Mouse (Mus musculus): ENCODE results near the gene Zbtb43.
A peak's percentile ranks its signal among the peaks of the same experiment; 100 is the strongest.

Zbtb43 gene

GRCm38 (mm10) chr2:33454816-33455215 is 13.5 kb downstream of the Zbtb43 start:
- no peak for DNase-seq (ENCODE audit: low spot score in 2 of 2)

- DNase-seq (ENCODE audit: low spot score in 2 of 2), result no peak
Measured at GRCm38 (mm10) chr2:33453476-33453875, 14.9 kb downstream of the Zbtb43 start.

GRCm38 (mm10) chr2:33452721-33453120 is 15.6 kb downstream of the Zbtb43 start:
- DNase-seq (ENCODE audit: low spot score in 2 of 2), result no peak

- peak in 1 of 2 experiments; percentile 52 for DNase-seq (ENCODE audit: low spot score in 2 of 2)
Measured at GRCm38 (mm10) chr2:33452140-33452539, 16.2 kb downstream of the Zbtb43 start.

- no peak for DNase-seq (ENCODE audit: low spot score in 2 of 2)
Measured at GRCm38 (mm10) chr2:33451038-33451978, 17.1 kb downstream of the Zbtb43 start.

GRCm38 (mm10) chr2:33449119-33449873 is 19.1 kb downstream of the Zbtb43 start:
- DNase-seq (ENCODE audit: low spot score in 2 of 2), result no peak

GRCm38 (mm10) chr2:33446796-33447195 is 21.6 kb downstream of the Zbtb43 start:
- DNase-seq (ENCODE audit: low spot score in 2 of 2), result no peak

GRCm38 (mm10) chr2:33445741-33446140 is 22.6 kb downstream of the Zbtb43 start:
- no peak for DNase-seq (ENCODE audit: low spot score in 2 of 2)

- no peak for DNase-seq (ENCODE audit: low spot score in 2 of 2)
Measured at GRCm38 (mm10) chr2:33444862-33445261, 23.5 kb downstream of the Zbtb43 start.

GRCm38 (mm10) chr2:33444358-33444757 is 24.0 kb downstream of the Zbtb43 start:
- DNase-seq (ENCODE audit: low spot score in 2 of 2), result peak; percentile 75 to 92

- no peak for DNase-seq (ENCODE audit: low spot score in 2 of 2)
Measured at GRCm38 (mm10) chr2:33442701-33443100, 25.7 kb downstream of the Zbtb43 start.

GRCm38 (mm10) chr2:33440893-33441292 is 27.5 kb downstream of the Zbtb43 start:
- no peak for DNase-seq (ENCODE audit: low spot score in 2 of 2)

GRCm38 (mm10) chr2:33439980-33440670 is 28.2 kb downstream of the Zbtb43 start:
- DNase-seq (ENCODE audit: low spot score in 2 of 2), result no peak

- no peak for DNase-seq (ENCODE audit: low spot score in 2 of 2)
Measured at GRCm38 (mm10) chr2:33439471-33439881, 28.9 kb downstream of the Zbtb43 start.

- no peak for DNase-seq (ENCODE audit: low spot score in 2 of 2)
Measured at GRCm38 (mm10) chr2:33438377-33438776, 30.0 kb downstream of the Zbtb43 start.

- no peak for DNase-seq (ENCODE audit: low spot score in 2 of 2)
Measured at GRCm38 (mm10) chr2:33437184-33437583, 31.2 kb downstream of the Zbtb43 start.

- no peak for DNase-seq (ENCODE audit: low spot score in 2 of 2)
Measured at GRCm38 (mm10) chr2:33436035-33436580, 32.3 kb downstream of the Zbtb43 start.

GRCm38 (mm10) chr2:33435036-33435650 is 33.2 kb downstream of the Zbtb43 start:
- no peak for DNase-seq (ENCODE audit: low spot score in 2 of 2)

- DNase-seq (ENCODE audit: low spot score in 2 of 2), result peak; percentile 26 to 37
Measured at GRCm38 (mm10) chr2:33432877-33433276, 35.5 kb downstream of the Zbtb43 start.

GRCm38 (mm10) chr2:33430771-33431699 is 37.3 kb downstream of the Zbtb43 start, which contains the start of gene Zbtb34:
TSS of gene Zbtb34 (minus strand) at chr2:33431324.
- peak; percentile 57 to 59 for DNase-seq (ENCODE audit: low spot score in 2 of 2)
